Mouse (Mus musculus): ENCODE measurements around the gene Fggy.

DNA sequence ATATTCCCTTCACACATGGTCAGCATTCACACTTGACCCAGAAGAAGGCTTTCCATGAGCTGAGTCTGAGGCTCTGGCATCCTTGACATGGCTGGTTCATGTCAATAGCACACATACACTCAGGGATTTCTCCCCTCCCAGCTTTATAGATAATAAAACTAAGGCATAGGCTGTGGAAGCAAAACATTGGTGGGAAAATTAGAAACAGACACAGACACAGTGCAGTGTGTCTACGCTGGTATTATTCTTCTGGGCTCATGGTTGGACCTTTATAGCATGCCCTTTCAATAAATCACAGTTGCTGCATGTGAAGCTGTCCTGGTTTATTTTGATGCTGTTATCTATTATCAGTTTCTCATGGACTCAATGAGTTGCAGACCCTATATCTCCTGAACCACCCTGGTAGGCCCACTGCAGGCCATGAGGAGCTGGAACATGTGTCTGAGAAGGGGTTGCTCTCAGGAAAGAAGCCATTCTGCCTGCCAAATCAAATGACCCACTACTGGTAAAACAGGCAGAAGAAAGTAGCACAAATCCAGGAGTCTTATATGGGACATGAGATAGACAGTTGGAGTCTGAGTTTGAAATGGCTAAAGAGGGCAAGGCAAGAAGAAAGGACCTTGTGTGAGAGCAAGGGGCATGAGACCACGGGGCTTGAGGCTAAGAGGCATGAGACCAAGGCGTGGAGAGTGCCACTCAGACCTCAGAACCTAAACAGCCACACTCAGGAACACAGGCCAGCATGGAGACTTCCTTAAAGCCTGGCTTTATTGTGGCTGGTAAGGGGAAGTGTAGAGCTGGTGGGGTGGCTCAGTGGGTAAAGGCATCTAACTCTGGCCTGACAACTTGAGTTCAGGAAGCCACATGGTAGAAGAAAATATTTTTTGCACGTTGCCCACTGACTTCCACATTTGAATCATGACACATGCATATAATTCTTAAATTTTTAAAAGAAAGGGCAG is 327.2 kb downstream of the Fggy start:
- TF ChIP-seq EP300 (IDR thresholded peaks at IDR 0.05; ENCODE audit: insufficient read depth, low read depth, low read length) (no peak), CTCF (IDR thresholded peaks at IDR 0.05) (no peak)
